Mouse (Mus musculus) lung, embryonic 15.5 days (tissue): ENCODE results near the gene Eva1c. TPM values are rescaled to one million over a fixed set of nuclear protein-coding genes. Genes with fewer than 3 reads are reported as not detected.

Experiments used
- ATAC-seq: fragments of 200-750 bp; cut with Nextera tagmentation; 2 replicates; pipeline ENCODE4 v1.8.0; 2017; ENCODE audit warnings: moderate number of reproducible peaks, borderline replicate concordance; ENCODE audit not compliant: low FRiP score, low TSS enrichment; ENCODE audit errors: extremely low read depth
- H3K27ac ChIP-seq: fragments of 300-500 bp; sonication (generic); 2 replicates; pipeline ENCODE4 v1.5.1; 2015; ENCODE audit warnings: moderate library complexity, mild to moderate bottlenecking, inconsistent platforms
- H3K27me3 ChIP-seq: fragments of 300-500 bp; sonication (generic); 2 replicates; pipeline ENCODE4 v1.6.1; 2015; ENCODE audit warnings: inconsistent platforms
- H3K36me3 ChIP-seq: fragments of 300-500 bp; sonication (generic); 2 replicates; pipeline ENCODE4 v1.6.1; 2015; ENCODE audit warnings: inconsistent platforms
- H3K4me1 ChIP-seq: fragments of 300-500 bp; sonication (generic); 2 replicates; pipeline ENCODE4 v1.6.1; 2015; ENCODE audit warnings: inconsistent platforms
- H3K4me2 ChIP-seq: fragments of 300-500 bp; sonication (generic); 2 replicates; pipeline ENCODE4 v1.6.1; 2015; ENCODE audit warnings: inconsistent platforms, mild to moderate bottlenecking, moderate library complexity
- H3K4me3 ChIP-seq: fragments of 300-500 bp; sonication (generic); 2 replicates; pipeline ENCODE4 v1.5.1; 2015; ENCODE audit warnings: mild to moderate bottlenecking, inconsistent platforms
- H3K9ac ChIP-seq: fragments of 300-500 bp; sonication (generic); 2 replicates; pipeline ENCODE4 v1.6.1; 2015; ENCODE audit warnings: inconsistent platforms
- H3K9me3 ChIP-seq: fragments of 300-500 bp; sonication (generic); 2 replicates; pipeline ENCODE4 v1.6.1; 2016; ENCODE audit warnings: inconsistent platforms
- WGBS: fragments of 180-500 bp; shearing (Covaris S2); methylation state at CpG from one replicate; pipeline ENCODE4 v1.1.7; 2015; 5-methylcytosine and 5-hydroxymethylcytosine counted together
- polyA plus RNA-seq: library from polyadenylated mRNA; unstranded; fragments of >200 nt; fragmentation: Nextera tagmentation; extraction: Ambion mirVana; gene quantifications from 2 replicates; pipeline ENCODE4 v1.2.1, GENCODE M21; 2015

Eva1c gene
- polyA plus RNA-seq, 1 experiment from 2014 or later: 2.8 TPM

GRCm38 (mm10) chr16:90827498-90827897 is 979 bp downstream of the Eva1c start:
- ATAC-seq: no peak
- H3K9me3 ChIP-seq: no peaks in the 10 kb centered on the region
- no peaks in the 10 kb centered on the region for H3K36me3 ChIP-seq
- H3K4me2 ChIP-seq: no peak overlapping the region
- no peak overlapping the region for H3K27ac ChIP-seq
- H3K9ac ChIP-seq: no peak overlapping the region
- H3K27me3 ChIP-seq: peaks cover 22% of the 10 kb centered on the region
- 62% methylated on average over 9 of the region's 9 CpGs for WGBS
- H3K4me3 ChIP-seq: no peak overlapping the region
- peaks cover 30% of the 10 kb centered on the region for H3K4me1 ChIP-seq

DNA sequence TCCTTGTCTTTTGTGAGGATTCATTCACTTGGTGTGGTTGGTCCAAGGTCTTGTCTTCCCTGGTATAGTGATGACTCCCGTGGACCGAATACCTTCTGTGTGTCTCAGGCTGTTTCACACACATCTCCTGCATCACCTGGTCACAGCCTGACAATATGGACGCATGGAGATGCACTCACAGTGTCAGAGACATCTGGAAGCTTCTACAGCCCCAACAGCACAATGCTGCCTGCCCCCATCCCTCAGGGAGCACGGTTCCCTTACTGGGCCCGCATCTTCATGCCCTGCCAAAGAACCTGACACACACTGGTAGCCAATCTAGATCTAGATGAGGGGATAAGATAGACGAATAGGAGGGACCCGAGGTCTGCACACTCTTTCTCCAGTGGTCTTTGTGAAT is 2.6 kb downstream of the Eva1c start:
- no peak for ATAC-seq
- peaks cover 38% of the 10 kb centered on the region for H3K27me3 ChIP-seq
- H3K9ac ChIP-seq: no peak overlapping the region

GRCm38 (mm10) chr16:90829894-90830685 is 3.6 kb downstream of the Eva1c start:
- ATAC-seq: peak; percentile 80
- Histone ChIP-seq H3K27ac (peak overlapping the region; percentile 72), H3K36me3 (no peaks in the 10 kb centered on the region), H3K9ac (peak overlapping the region; percentile 46), H3K9me3 (no peaks in the 10 kb centered on the region), H3K27me3 (peaks cover 38% of the 10 kb centered on the region), H3K4me2 (peak overlapping the region; percentile 98), H3K4me1 (peaks cover 40% of the 10 kb centered on the region), H3K4me3 (peak overlapping the region; percentile 54)
- WGBS: under 1% methylated on average over 39 of the region's 45 CpGs

More for the DNA sequence above, 2.6 kb downstream of the Eva1c start:
- Histone ChIP-seq H3K4me2 (no peak overlapping the region), H3K9me3 (no peaks in the 10 kb centered on the region), H3K36me3 (no peaks in the 10 kb centered on the region), H3K4me3 (no peak overlapping the region), H3K4me1 (peaks cover 40% of the 10 kb centered on the region), H3K27ac (no peak overlapping the region)
- 76% methylated on average over 7 of the region's 7 CpGs for WGBS

GRCm38 (mm10) chr16:90830686-90831439 is 4.3 kb downstream of the Eva1c start:
- peaks cover 40% of the 10 kb centered on the region for H3K4me1 ChIP-seq
- no peaks in the 10 kb centered on the region for H3K36me3 ChIP-seq
- under 1% methylated on average over 67 of the region's 67 CpGs for WGBS
- peak overlapping the region; percentile 54 for H3K4me3 ChIP-seq
- peak; percentile 69 for ATAC-seq
- H3K9me3 ChIP-seq: no peaks in the 10 kb centered on the region
- peaks cover 38% of the 10 kb centered on the region for H3K27me3 ChIP-seq
- H3K4me2 ChIP-seq: peak overlapping the region; percentile 98
- H3K9ac ChIP-seq: peak overlapping the region; percentile 46
- peak overlapping the region; percentile 72 for H3K27ac ChIP-seq

GRCm38 (mm10) chr16:90831676-90832075 is 5.2 kb downstream of the Eva1c start:
- Histone ChIP-seq H3K27me3 (peaks cover 38% of the 10 kb centered on the region), H3K9ac (no peak overlapping the region), H3K4me3 (peak overlapping the region; percentile 54), H3K9me3 (no peaks in the 10 kb centered on the region), H3K4me1 (peaks cover 40% of the 10 kb centered on the region), H3K4me2 (peak overlapping the region; percentile 98), H3K27ac (no peak overlapping the region), H3K36me3 (no peaks in the 10 kb centered on the region)
- ATAC-seq: no peak
- 24% methylated on average over 15 of the region's 15 CpGs for WGBS

- H3K4me2 ChIP-seq: peak overlapping the region; percentile 98
- H3K9ac ChIP-seq: no peak overlapping the region
- peaks cover 38% of the 10 kb centered on the region for H3K27me3 ChIP-seq
- H3K36me3 ChIP-seq: no peaks in the 10 kb centered on the region
- H3K27ac ChIP-seq: no peak overlapping the region
- ATAC-seq: no peak
- 23% methylated on average over 6 of the region's 6 CpGs for WGBS
- peaks cover 40% of the 10 kb centered on the region for H3K4me1 ChIP-seq
- H3K4me3 ChIP-seq: no peak overlapping the region
- no peaks in the 10 kb centered on the region for H3K9me3 ChIP-seq
Measured at GRCm38 (mm10) chr16:90832495-90832894, 6.0 kb downstream of the Eva1c start.

DNA sequence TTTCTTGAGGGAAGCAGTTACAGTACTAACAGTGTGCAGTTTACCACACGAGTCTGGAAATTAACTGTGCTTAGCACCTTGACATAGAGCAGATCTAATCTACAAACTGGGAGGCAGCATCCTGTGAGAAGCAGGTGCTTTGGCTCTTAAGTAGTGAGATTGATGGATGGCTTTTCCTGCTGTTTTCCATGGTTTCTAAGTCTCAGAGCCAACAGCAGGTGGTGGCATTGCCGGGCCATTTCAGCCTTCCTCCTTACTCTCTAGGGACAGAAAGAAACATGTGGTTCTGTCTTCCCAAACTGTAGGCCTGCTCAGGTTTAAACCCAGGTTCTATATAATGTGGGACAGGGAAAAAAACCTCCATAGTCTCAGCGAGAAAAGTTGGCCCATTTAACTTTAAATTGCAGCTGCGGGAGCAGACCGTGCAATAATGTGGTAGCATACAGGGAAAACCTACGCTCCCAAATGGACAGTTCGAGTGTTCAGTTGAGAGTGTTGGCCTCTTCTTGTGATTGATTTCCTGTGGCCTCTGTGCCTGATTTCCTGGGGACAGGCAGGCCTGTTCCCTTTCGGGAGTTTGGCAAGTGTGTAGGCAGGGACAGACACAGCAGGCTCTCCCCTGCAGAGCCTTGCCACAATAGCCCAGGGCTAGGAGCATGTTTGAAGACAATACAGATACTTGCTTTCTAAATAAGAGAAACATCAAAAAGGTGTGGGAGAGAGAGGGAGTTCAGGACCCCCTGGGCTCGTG is 6.7 kb downstream of the Eva1c start:
- no peak for ATAC-seq
- H3K27ac ChIP-seq: no peak overlapping the region
- H3K9ac ChIP-seq: no peak overlapping the region
- H3K4me2 ChIP-seq: peak overlapping the region; percentile 98; the same call in 1 of the 2 replicates
- H3K27me3 ChIP-seq: peaks cover 38% of the 10 kb centered on the region
- WGBS: 40% methylated on average over 9 of the region's 9 CpGs
- no peak overlapping the region for H3K4me3 ChIP-seq
- no peaks in the 10 kb centered on the region for H3K36me3 ChIP-seq
- H3K4me1 ChIP-seq: peaks cover 40% of the 10 kb centered on the region
- no peaks in the 10 kb centered on the region for H3K9me3 ChIP-seq

- Histone ChIP-seq H3K4me3 (no peak overlapping the region), H3K9me3 (no peaks in the 10 kb centered on the region), H3K27me3 (peaks cover 17% of the 10 kb centered on the region), H3K27ac (no peak overlapping the region), H3K36me3 (no peaks in the 10 kb centered on the region), H3K4me2 (no peak overlapping the region), H3K9ac (no peak overlapping the region), H3K4me1 (peaks cover 11% of the 10 kb centered on the region)
- ATAC-seq: no peak
- 40% methylated on average over 8 of the region's 8 CpGs for WGBS
Measured at GRCm38 (mm10) chr16:90837431-90837830, 10.9 kb downstream of the Eva1c start.

- H3K4me1 ChIP-seq: 0 out of 2 replicates have a peak, but pooled peaks cover 6% of the 10 kb centered on the region
- 44% methylated on average over 9 of the region's 9 CpGs for WGBS
Measured at GRCm38 (mm10) chr16:90842164-90842563, 15.6 kb downstream of the Eva1c start.

DNA sequence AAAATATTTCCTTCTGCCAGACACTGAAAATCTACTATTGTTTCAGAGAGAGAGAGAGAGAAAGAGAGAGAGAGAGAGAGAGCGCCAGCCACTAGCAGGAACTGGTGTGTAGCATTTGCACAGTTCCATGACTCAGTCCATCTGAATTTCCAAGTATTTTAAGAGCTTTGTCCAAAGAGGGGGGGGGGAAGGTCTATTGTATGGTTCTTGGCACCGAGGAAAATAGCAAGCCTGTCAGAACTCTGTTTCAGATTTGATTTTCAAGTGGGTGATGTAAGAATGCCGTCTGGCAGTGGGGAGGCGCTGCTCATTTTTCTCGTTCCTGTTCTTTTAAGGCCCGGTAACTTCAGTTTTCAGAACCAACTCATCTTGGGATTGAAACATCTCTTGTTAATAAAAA is 18.5 kb downstream of the Eva1c start:
- peak; percentile 36; the same call in 1 of the 2 replicates for ATAC-seq
- Histone ChIP-seq H3K27ac (peak overlapping the region; percentile 49), H3K9ac (no peak overlapping the region), H3K9me3 (no peaks in the 10 kb centered on the region), H3K4me1 (peaks cover 13% of the 10 kb centered on the region; the same call in 1 of the 2 replicates), H3K4me2 (no peak overlapping the region), H3K27me3 (no peaks in the 10 kb centered on the region), H3K36me3 (no peaks in the 10 kb centered on the region), H3K4me3 (no peak overlapping the region)
- 63% methylated on average over 6 of the region's 6 CpGs for WGBS

More at GRCm38 (mm10) chr16:90842164-90842563, 15.6 kb downstream of the Eva1c start:
- Histone ChIP-seq H3K27me3 (no peaks in the 10 kb centered on the region), H3K4me2 (no peak overlapping the region), H3K27ac (no peak overlapping the region), H3K36me3 (no peaks in the 10 kb centered on the region), H3K9ac (no peak overlapping the region), H3K9me3 (no peaks in the 10 kb centered on the region), H3K4me3 (no peak overlapping the region)
- no peak for ATAC-seq

GRCm38 (mm10) chr16:90845591-90845990 is 19.1 kb downstream of the Eva1c start:
- WGBS: 76% methylated on average over 13 of the region's 13 CpGs
- H3K4me2 ChIP-seq: no peak overlapping the region
- no peak overlapping the region for H3K9ac ChIP-seq
- H3K9me3 ChIP-seq: no peaks in the 10 kb centered on the region
- H3K4me3 ChIP-seq: no peak overlapping the region
- H3K27me3 ChIP-seq: no peaks in the 10 kb centered on the region
- peaks cover 13% of the 10 kb centered on the region; the same call in 1 of the 2 replicates for H3K4me1 ChIP-seq
- ATAC-seq: no peak
- H3K36me3 ChIP-seq: no peaks in the 10 kb centered on the region
- no peak overlapping the region for H3K27ac ChIP-seq
